Mouse (Mus musculus): ENCODE measurements around the gene Pde4dip.
A peak's percentile ranks its signal among the peaks of the same experiment; 100 is the strongest.

DNA sequence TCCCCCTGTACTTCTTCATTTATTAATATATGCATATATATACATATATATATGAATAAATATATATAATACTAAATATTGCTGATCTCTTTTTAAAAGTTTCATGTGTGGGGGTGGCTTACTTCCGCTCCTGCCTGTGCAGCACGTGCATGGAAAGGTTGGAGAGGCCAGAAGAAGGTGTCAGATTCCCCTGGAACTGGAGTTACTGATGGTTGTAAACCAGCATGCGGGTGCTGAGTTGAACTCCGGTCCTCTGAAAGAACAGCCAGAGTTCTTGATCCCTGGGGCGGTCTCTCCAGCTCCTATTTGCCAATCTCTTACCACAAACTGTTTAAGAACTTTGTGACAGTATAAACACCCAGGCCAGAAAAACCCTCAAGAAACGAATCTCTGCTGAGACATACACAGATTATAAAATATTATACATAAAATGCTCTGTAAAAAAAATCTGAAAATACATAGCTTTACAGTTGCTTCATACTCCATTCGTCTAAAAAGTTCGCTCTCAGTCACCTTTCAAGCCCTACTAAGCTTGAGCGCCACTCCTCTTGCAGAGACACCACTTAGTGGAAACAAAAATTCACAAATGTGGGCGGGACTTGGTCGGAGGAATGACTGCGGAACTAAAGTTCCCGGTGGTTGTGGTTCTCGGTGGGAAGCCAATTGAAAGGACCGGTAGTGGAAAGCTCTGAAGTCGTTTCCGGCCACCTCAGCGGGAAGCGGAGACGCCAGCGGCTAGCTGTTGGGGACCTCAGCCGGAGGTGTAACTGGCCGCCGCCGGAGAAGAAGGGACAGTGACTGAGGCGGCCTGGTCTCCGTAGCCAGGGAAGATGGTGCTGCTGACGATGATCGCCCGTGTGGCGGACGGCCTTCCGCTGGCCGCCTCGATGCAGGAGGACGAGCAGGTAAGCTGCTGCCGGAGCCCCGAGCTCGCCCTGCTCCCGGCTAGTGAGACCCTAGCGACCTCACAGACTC is 12.3 kb upstream of the Pde4dip start, which contains the start of gene Sec22b:
- peak; percentile 66; the same call in 1 of the 2 replicates for TF ChIP-seq POLR2A (IDR thresholded peaks at IDR 0.05; ENCODE audit: control insufficient read depth, extremely low read depth, insufficient read depth, low read length, poor library complexity)
- TF ChIP-seq CTCF (IDR thresholded peaks at IDR 0.05; ENCODE audit: borderline replicate concordance, control insufficient read depth, extremely low read depth, insufficient read depth, low read length, poor library complexity): no peak
